Mouse (Mus musculus) heart, adult 2 months (tissue): ENCODE results near the gene Pi4k2b.

Experiments used
- CTCF ChIP-seq: fragments of 200-600 bp; IDR thresholded peaks from 2 replicates; pipeline ENCODE4 v1.8.1; 2022; ENCODE audit warnings: antibody characterized with exemption, mild to moderate bottlenecking, moderate library complexity
- EP300 ChIP-seq: fragments of 200-500 bp; IDR thresholded peaks from 2 replicates; pipeline ENCODE4 v1.6.1; 2011; ENCODE audit warnings: low read depth, low read length, control low read depth; ENCODE audit not compliant: insufficient read depth
- POLR2A ChIP-seq: fragments of 200-500 bp; IDR thresholded peaks from 2 replicates; pipeline ENCODE4 v1.6.1; 2011; ENCODE audit warnings: mild to moderate bottlenecking, low read depth, low read length, control low read depth; ENCODE audit not compliant: insufficient read depth

- no peak for TF ChIP-seq CTCF
- TF ChIP-seq POLR2A, result no peak
- TF ChIP-seq EP300, result no peak
These were observed 11.8 kb downstream of the Pi4k2b start for GRCm38 (mm10) chr5:52753146-52753545.
